Mouse (Mus musculus): ENCODE measurements around the gene Lrp2. TPM values are rescaled to one million over a fixed set of nuclear protein-coding genes. Genes with fewer than 3 reads are reported as not detected.

Lrp2 gene
- polyA plus RNA-seq, 1 experiment: 0.07 TPM

GRCm38 (mm10) chr2:69402309-69402708 lies 183.6 kb downstream of the Lrp2 start:
- H3ac ChIP-seq (ENCODE audit: control insufficient read depth, insufficient read length): no peak overlapping the region

GRCm38 (mm10) chr2:69401891-69402290 lies 184.0 kb downstream of the Lrp2 start:
- TF ChIP-seq MAX (IDR thresholded peaks at IDR 0.05; ENCODE audit: low read depth) (no peak), MYOD1 (IDR thresholded peaks at IDR 0.05; ENCODE audit: control insufficient read depth in 1 of 3, insufficient read length in 2 of 3, low read depth in 2 of 3) (no peak), TCF12 (IDR thresholded peaks at IDR 0.05; ENCODE audit: insufficient read depth, poor library complexity, severe bottlenecking) (no peak), USF1 (IDR thresholded peaks at IDR 0.05; ENCODE audit: low read depth) (no peak), E2F4 (IDR thresholded peaks at IDR 0.05; ENCODE audit: insufficient read depth) (no peak), TCF3 (IDR thresholded peaks at IDR 0.05; ENCODE audit: insufficient read length, low read depth) (no peak), SRF (IDR thresholded peaks at IDR 0.05; ENCODE audit: control insufficient read depth, insufficient read length, low read depth) (no peak), CEBPB (IDR thresholded peaks at IDR 0.05; ENCODE audit: insufficient read depth, poor library complexity, severe bottlenecking) (no peak), POLR2A (IDR thresholded peaks at IDR 0.05; ENCODE audit: insufficient read length, low read depth) (no peak), MYOG (IDR thresholded peaks at IDR 0.05; ENCODE audit: control insufficient read depth in 1 of 3, insufficient read depth in 1 of 3, insufficient read length in 2 of 3, low read depth in 2 of 3) (no peak)
- Histone ChIP-seq H3K4me2 (ENCODE audit: low read depth) (peak overlapping the region; percentile 66), H3K4me3 (no peak overlapping the region), H3ac (ENCODE audit: control insufficient read depth, insufficient read length) (no peak overlapping the region), H3K27me3 (ENCODE audit: control insufficient read depth, insufficient read depth, insufficient read length) (no peaks in the 10 kb centered on the region), H3K36me3 (ENCODE audit: control insufficient read depth, insufficient read depth) (no peaks in the 10 kb centered on the region), H3K79me2 (ENCODE audit: control insufficient read depth, insufficient read depth) (no peaks in the 10 kb centered on the region)

More at GRCm38 (mm10) chr2:69402309-69402708, 183.6 kb downstream of the Lrp2 start:
- no peak overlapping the region for H3K4me2 ChIP-seq (ENCODE audit: low read depth)
- H3K27me3 ChIP-seq (ENCODE audit: control insufficient read depth, insufficient read depth, insufficient read length): no peaks in the 10 kb centered on the region
- H3K36me3 ChIP-seq (ENCODE audit: control insufficient read depth, insufficient read depth): no peaks in the 10 kb centered on the region
- TF ChIP-seq CEBPB (IDR thresholded peaks at IDR 0.05; ENCODE audit: insufficient read depth, poor library complexity, severe bottlenecking) (no peak), MYOD1 (IDR thresholded peaks at IDR 0.05; ENCODE audit: control insufficient read depth in 1 of 3, insufficient read length in 2 of 3, low read depth in 2 of 3) (no peak), POLR2A (IDR thresholded peaks at IDR 0.05; ENCODE audit: insufficient read length, low read depth) (no peak), E2F4 (IDR thresholded peaks at IDR 0.05; ENCODE audit: insufficient read depth) (no peak), TCF12 (IDR thresholded peaks at IDR 0.05; ENCODE audit: insufficient read depth, poor library complexity, severe bottlenecking) (no peak), USF1 (IDR thresholded peaks at IDR 0.05; ENCODE audit: low read depth) (no peak), MYOG (IDR thresholded peaks at IDR 0.05; ENCODE audit: control insufficient read depth in 1 of 3, insufficient read depth in 1 of 3, insufficient read length in 2 of 3, low read depth in 2 of 3) (no peak), MAX (IDR thresholded peaks at IDR 0.05; ENCODE audit: low read depth) (no peak), SRF (IDR thresholded peaks at IDR 0.05; ENCODE audit: control insufficient read depth, insufficient read length, low read depth) (no peak), POLR2AphosphoS2 (IDR thresholded peaks at IDR 0.05; ENCODE audit: insufficient read length, low read depth) (no peak), REST (IDR thresholded peaks at IDR 0.05; ENCODE audit: insufficient read depth, insufficient read length) (no peak), TCF3 (IDR thresholded peaks at IDR 0.05; ENCODE audit: insufficient read length, low read depth) (no peak)
- no peak overlapping the region for H3K4me3 ChIP-seq
- H3K79me2 ChIP-seq (ENCODE audit: control insufficient read depth, insufficient read depth): no peaks in the 10 kb centered on the region

GRCm38 (mm10) chr2:69400866-69401604 lies 184.8 kb downstream of the Lrp2 start:
- Histone ChIP-seq H3K4me3 (no peak overlapping the region), H3K36me3 (ENCODE audit: control insufficient read depth, insufficient read depth) (no peaks in the 10 kb centered on the region), H3ac (ENCODE audit: control insufficient read depth, insufficient read length) (no peak overlapping the region), H3K4me2 (ENCODE audit: low read depth) (peak overlapping the region; percentile 66), H3K27me3 (ENCODE audit: control insufficient read depth, insufficient read depth, insufficient read length) (no peaks in the 10 kb centered on the region), H3K79me2 (ENCODE audit: control insufficient read depth, insufficient read depth) (no peaks in the 10 kb centered on the region)
- TF ChIP-seq CEBPB (IDR thresholded peaks at IDR 0.05; ENCODE audit: insufficient read depth, poor library complexity, severe bottlenecking) (0 out of 2 replicates have a peak, but pooled peaks have one; percentile 57), E2F4 (IDR thresholded peaks at IDR 0.05; ENCODE audit: insufficient read depth) (no peak)

GRCm38 (mm10) chr2:69396760-69397435 lies 189.0 kb downstream of the Lrp2 start:
- Histone ChIP-seq H3K27me3 (ENCODE audit: control insufficient read depth, insufficient read depth, insufficient read length) (no peaks in the 10 kb centered on the region), H3K4me3 (no peak overlapping the region), H3K79me2 (ENCODE audit: control insufficient read depth, insufficient read depth) (no peaks in the 10 kb centered on the region), H3K36me3 (ENCODE audit: control insufficient read depth, insufficient read depth) (peaks cover 4% of the 10 kb centered on the region), H3ac (ENCODE audit: control insufficient read depth, insufficient read length) (no peak overlapping the region), H3K4me2 (ENCODE audit: low read depth) (no peak overlapping the region)
- TF ChIP-seq SRF (IDR thresholded peaks at IDR 0.05; ENCODE audit: control insufficient read depth, insufficient read length, low read depth) (no peak), E2F4 (IDR thresholded peaks at IDR 0.05; ENCODE audit: insufficient read depth) (no peak), MAX (IDR thresholded peaks at IDR 0.05; ENCODE audit: low read depth) (no peak), TCF12 (IDR thresholded peaks at IDR 0.05; ENCODE audit: insufficient read depth, poor library complexity, severe bottlenecking) (no peak), REST (IDR thresholded peaks at IDR 0.05; ENCODE audit: insufficient read depth, insufficient read length) (no peak), TCF3 (IDR thresholded peaks at IDR 0.05; ENCODE audit: insufficient read length, low read depth) (no peak), USF1 (IDR thresholded peaks at IDR 0.05; ENCODE audit: low read depth) (no peak), POLR2AphosphoS2 (IDR thresholded peaks at IDR 0.05; ENCODE audit: insufficient read length, low read depth) (no peak), MYOD1 (IDR thresholded peaks at IDR 0.05; ENCODE audit: control insufficient read depth in 1 of 3, insufficient read length in 2 of 3, low read depth in 2 of 3) (no peak), POLR2A (IDR thresholded peaks at IDR 0.05; ENCODE audit: insufficient read length, low read depth) (no peak), CEBPB (IDR thresholded peaks at IDR 0.05; ENCODE audit: insufficient read depth, poor library complexity, severe bottlenecking) (no peak), MYOG (IDR thresholded peaks at IDR 0.05; ENCODE audit: control insufficient read depth in 1 of 3, insufficient read depth in 1 of 3, insufficient read length in 2 of 3, low read depth in 2 of 3) (no peak)
